Mouse (Mus musculus): ENCODE measurements at regions not wholly inside any gene's neighbourhood (a gene's known extent, or its start where the extent isn't known, plus 50 kb on each side); places are given as distances from the start of the nearest gene placed in this dataset.
A peak's percentile ranks its signal among the peaks of the same experiment; 100 is the strongest.
"Not testable (repeated sequence)": the region's sequence is repeated elsewhere in the genome, so short reads cannot be mapped to it uniquely, and the experiment has no call there.

- no peak for DNase-seq (ENCODE audit: low read depth, low spot score)
Measured at GRCm38 (mm10) chr2:18617520-18617919, 54.7 kb upstream of the Commd3 start.

- DNase-seq (ENCODE audit: low read depth, low spot score), result no peak
Measured at GRCm38 (mm10) chr2:18609868-18610185, 62.4 kb upstream of the Commd3 start.

- no peak for DNase-seq (ENCODE audit: low read depth, low spot score)
Measured at GRCm38 (mm10) chr2:18609075-18609867, 62.9 kb upstream of the Commd3 start.

- DNase-seq (ENCODE audit: low read depth, low spot score), result no peak
Measured at GRCm38 (mm10) chr2:18608260-18609074, 63.7 kb upstream of the Commd3 start.

GRCm38 (mm10) chr2:18607586-18608259 is 64.5 kb upstream of the Commd3 start:
- no peak for DNase-seq (ENCODE audit: low read depth, low spot score)

GRCm38 (mm10) chr2:18607088-18607487 is 65.1 kb upstream of the Commd3 start:
- DNase-seq (ENCODE audit: low read depth, low spot score), result no peak

GRCm38 (mm10) chr2:18592221-18592620 is 80.0 kb upstream of the Commd3 start:
- no peak for DNase-seq (ENCODE audit: low read depth, low spot score)

- no peak for DNase-seq (ENCODE audit: low read depth, low spot score)
Measured at GRCm38 (mm10) chr2:18588232-18588631, 84.0 kb upstream of the Commd3 start.

DNA sequence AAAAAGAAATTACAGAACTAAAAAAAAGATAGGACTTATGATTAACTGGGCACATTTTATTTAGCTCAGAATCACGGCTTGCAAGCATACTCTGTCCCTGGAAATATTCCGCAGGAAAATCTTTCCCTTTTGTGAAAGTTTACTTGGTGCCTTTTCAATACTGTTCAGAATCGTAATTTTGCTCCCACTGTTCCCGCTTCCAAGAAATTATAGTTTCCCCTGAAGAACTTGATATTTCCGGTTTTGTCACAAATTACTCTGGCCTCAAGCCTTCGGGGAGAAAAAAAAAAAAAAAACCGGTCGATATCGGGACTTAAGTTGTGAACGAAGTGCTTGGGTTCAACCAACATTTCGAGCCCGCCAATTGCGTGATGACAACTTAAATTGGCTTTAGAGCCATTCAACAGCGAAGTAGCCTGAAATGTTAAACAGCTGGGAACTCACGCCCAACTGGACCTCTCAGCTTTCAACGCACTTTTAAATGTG is 84.4 kb upstream of the Commd3 start:
- peak; percentile 63 for DNase-seq (ENCODE audit: low read depth, low spot score)

DNA sequence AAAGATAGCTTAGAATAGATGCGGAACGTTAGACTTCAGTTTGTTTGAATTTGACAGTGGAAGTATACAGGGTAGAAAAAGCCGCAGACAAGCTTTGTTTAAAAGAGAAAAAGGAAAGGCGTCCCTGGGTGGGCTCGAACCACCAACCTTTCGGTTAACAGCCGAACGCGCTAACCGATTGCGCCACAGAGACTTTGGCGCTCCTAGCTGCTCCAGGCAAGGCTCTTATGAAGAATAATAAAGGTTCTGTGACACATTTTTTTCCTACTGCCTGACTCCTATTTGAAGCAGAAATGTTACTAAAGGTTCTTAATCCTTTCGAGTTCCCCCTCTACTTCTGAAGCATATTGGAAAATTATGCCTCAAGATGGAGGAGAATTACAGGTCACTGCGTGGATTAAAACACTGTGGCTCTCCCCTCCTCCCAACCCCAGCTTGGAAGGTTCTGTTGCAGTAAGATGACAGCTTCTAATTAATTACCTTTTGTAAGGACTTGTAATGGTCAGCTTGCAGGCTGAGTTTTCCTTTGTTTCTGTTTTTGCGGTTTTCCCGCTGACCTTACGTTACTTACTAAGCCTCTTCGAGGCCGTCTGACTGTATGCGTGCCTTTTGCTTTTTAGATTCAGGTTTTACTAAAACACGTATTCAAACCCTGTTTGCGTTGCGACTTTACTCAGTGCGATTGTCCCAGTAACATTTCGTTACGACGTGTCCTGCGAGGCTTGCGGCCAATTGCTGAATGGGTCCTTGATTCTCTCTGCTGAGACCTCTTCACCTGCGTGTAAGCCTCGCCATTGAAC is 85.1 kb upstream of the Commd3 start:
- peak; percentile 87 for DNase-seq (ENCODE audit: low read depth, low spot score)

- DNase-seq (ENCODE audit: low read depth, low spot score), result peak; percentile 22
Measured at GRCm38 (mm10) chr2:18585564-18586336, 86.4 kb upstream of the Commd3 start.

DNA sequence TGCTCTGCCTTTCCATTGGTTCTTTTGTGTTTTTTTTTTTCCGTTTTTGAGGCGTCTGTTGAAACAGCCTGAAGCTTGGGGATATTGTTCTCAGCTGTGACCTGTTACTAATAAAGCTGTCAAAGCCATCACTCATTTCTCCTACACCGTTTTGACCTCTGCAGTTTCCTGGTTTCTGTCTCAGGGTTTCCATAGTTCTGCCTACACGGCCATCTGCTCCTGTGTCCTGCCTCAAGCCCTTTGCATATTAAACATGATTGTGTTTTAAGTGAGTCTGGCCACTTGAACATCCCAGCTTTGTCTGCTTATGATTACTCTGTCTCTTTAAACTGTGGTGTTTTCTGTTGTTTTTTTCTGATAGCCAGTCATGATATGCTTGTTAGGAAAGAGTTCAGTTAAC is 114.1 kb upstream of the Commd3 start:
- no peak for DNase-seq (ENCODE audit: low read depth, low spot score)

- no peak for DNase-seq (ENCODE audit: low read depth, low spot score)
Measured at GRCm38 (mm10) chr2:18547964-18548643, 124.1 kb upstream of the Commd3 start.

GRCm38 (mm10) chr2:18524387-18524786 is 131.8 kb upstream of the Dnajc1 start:
- no peak for DNase-seq (ENCODE audit: low read depth, low spot score)

GRCm38 (mm10) chr2:18523911-18524310 is 131.3 kb upstream of the Dnajc1 start:
- DNase-seq (ENCODE audit: low read depth, low spot score), result no peak

- DNase-seq (ENCODE audit: low read depth, low spot score), result peak; percentile 6
Measured at GRCm38 (mm10) chr2:18513435-18513834, 120.8 kb upstream of the Dnajc1 start.

DNA sequence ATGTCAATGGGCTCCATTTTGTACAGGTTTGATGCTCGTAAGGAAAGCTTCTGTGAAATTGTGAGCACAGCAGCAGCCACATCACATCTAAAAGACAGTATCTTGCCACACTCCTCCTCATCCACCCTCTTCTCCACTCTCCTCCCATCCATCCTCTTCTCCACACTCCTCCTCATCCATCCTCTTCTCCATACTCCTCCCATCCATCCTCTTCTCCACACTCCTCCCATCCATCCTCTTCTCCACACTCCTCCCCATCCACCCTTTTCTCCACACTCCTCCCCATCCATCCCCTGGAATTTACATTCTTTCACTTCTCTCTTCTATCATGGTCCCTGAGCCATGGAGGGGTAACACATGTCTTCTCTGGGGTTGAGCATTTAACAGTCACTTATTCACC is 116.7 kb upstream of the Dnajc1 start:
- no peak for DNase-seq (ENCODE audit: low read depth, low spot score)

GRCm38 (mm10) chr2:18473361-18473771 is 80.7 kb upstream of the Dnajc1 start:
- DNase-seq (ENCODE audit: low read depth, low spot score), result peak; percentile 86

- DNase-seq (ENCODE audit: low read depth, low spot score), result no peak
Measured at GRCm38 (mm10) chr2:18460901-18461300, 68.3 kb upstream of the Dnajc1 start.

- not testable (repeated sequence) for DNase-seq (ENCODE audit: low read depth, low spot score)
Measured at GRCm38 (mm10) chr2:18460281-18460680, 67.7 kb upstream of the Dnajc1 start.

All from 3T3-L1 (cell line).